Mouse (Mus musculus) neural tube, embryonic 11.5 days (tissue): ENCODE measurements at regions not wholly inside any gene's neighbourhood (a gene's known extent, or its start where the extent isn't known, plus 50 kb on each side); places are given as distances from the start of the nearest gene placed in this dataset.

Experiments used
- ATAC-seq: fragments of 200-750 bp; cut with Nextera tagmentation; 2 replicates; pipeline ENCODE4 v1.8.0; 2017; ENCODE audit warnings: moderate number of reproducible peaks, mild to moderate bottlenecking, moderate TSS enrichment, moderate library complexity; ENCODE audit not compliant: insufficient read depth, low FRiP score, low TSS enrichment
- DNase-seq: peaks from one replicate; pipeline ENCODE4 v3.0.0-alpha.2; 2015; ENCODE audit warnings: low spot score
- H3K27ac ChIP-seq: fragments of 300-500 bp; sonication (generic); 2 replicates; pipeline ENCODE4 v1.5.1; 2014; ENCODE audit warnings: low read depth, mild to moderate bottlenecking, low read length
- H3K27me3 ChIP-seq: fragments of 300-500 bp; sonication (generic); 2 replicates; pipeline ENCODE4 v1.6.1; 2014; ENCODE audit warnings: mild to moderate bottlenecking, low read length, mixed read lengths; ENCODE audit not compliant: control insufficient read depth, insufficient read depth
- H3K36me3 ChIP-seq: fragments of 300-500 bp; sonication (generic); 2 replicates; pipeline ENCODE4 v1.6.1; 2014; ENCODE audit warnings: mild to moderate bottlenecking, low read length, moderate library complexity, mixed read lengths; ENCODE audit not compliant: control insufficient read depth, insufficient read depth
- H3K4me1 ChIP-seq: fragments of 300-500 bp; sonication (generic); 2 replicates; pipeline ENCODE4 v1.6.1; 2014; ENCODE audit warnings: low read length, mixed read lengths; ENCODE audit not compliant: control insufficient read depth, insufficient read depth
- H3K4me2 ChIP-seq: fragments of 300-500 bp; sonication (generic); 2 replicates; pipeline ENCODE4 v1.6.1; 2014; ENCODE audit warnings: low read depth, mild to moderate bottlenecking, moderate library complexity
- H3K4me3 ChIP-seq: fragments of 300-500 bp; sonication (generic); 2 replicates; pipeline ENCODE4 v1.5.1; 2014; ENCODE audit warnings: low read depth, low read length
- H3K9ac ChIP-seq: fragments of 300-500 bp; sonication (generic); 2 replicates; pipeline ENCODE4 v1.6.1; 2014; ENCODE audit warnings: mild to moderate bottlenecking, low read length
- H3K9me3 ChIP-seq: fragments of 300-500 bp; sonication (generic); 2 replicates; pipeline ENCODE4 v1.6.1; 2016; ENCODE audit warnings: low read length; ENCODE audit not compliant: control insufficient read depth
- WGBS: fragments of 180-500 bp; shearing (Covaris S2); extraction: QIAGEN DNeasy Blood & Tissue Kit; methylation state at CpG from one replicate; pipeline ENCODE4 v1.1.7; 2014; 5-methylcytosine and 5-hydroxymethylcytosine counted together

DNA sequence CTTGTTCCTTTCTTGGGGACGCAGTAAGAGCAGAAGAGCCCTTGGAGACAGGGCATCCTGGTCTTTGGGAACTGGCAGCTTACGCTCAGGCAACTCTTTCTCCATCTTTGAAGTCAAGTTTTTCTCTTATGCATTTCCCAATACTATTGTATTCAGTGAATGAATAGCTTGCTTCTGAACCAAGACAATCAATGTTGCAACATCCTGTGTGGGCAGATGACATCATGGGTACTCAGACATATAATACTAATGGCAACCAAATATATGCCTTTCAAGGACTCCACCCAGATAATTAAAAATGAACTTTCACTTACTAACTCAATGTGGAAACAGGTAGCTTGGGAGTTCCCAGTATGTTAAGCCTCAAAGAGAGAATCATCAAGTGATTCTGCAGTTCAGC is 104.6 kb downstream of the Ngf start:
- no peaks in the 10 kb centered on the region for H3K9me3 ChIP-seq
- ATAC-seq: no peak
- H3K4me1 ChIP-seq: no peaks in the 10 kb centered on the region
- H3K36me3 ChIP-seq: no peaks in the 10 kb centered on the region
- H3K4me2 ChIP-seq: no peak overlapping the region
- 84% methylated on average over 2 of the region's 2 CpGs for WGBS
- no peak for DNase-seq
- H3K4me3 ChIP-seq: no peak overlapping the region
- H3K27ac ChIP-seq: no peak overlapping the region
- no peaks in the 10 kb centered on the region for H3K27me3 ChIP-seq
- no peak overlapping the region for H3K9ac ChIP-seq

DNA sequence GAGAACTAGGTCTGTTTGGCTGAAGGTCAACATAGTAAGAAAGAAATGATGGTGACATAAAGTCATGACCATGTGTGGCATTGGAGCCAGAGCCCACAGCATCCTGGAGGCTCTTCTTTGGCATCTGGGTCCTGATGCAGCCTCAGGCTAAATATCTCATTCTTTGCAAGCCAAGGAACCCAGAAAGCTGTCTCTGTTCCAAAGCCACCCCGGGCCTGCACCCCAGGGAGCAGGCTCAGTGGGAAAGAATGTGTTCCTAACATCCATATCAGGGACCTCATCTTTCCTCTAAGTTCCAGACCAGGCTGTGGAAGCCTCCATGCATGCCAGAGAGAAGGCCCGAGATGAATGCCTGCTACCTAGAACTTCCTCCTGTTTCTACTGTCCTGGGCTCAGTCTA is 107.2 kb downstream of the Ngf start:
- no peak overlapping the region for H3K4me3 ChIP-seq
- H3K27me3 ChIP-seq: no peaks in the 10 kb centered on the region
- DNase-seq (no peak), ATAC-seq (no peak)
- no peaks in the 10 kb centered on the region for H3K4me1 ChIP-seq
- WGBS: 94% methylated on average over 2 of the region's 2 CpGs
- H3K36me3 ChIP-seq: no peaks in the 10 kb centered on the region
- no peak overlapping the region for H3K4me2 ChIP-seq
- no peaks in the 10 kb centered on the region for H3K9me3 ChIP-seq
- no peak overlapping the region for H3K9ac ChIP-seq
- H3K27ac ChIP-seq: no peak overlapping the region

DNA sequence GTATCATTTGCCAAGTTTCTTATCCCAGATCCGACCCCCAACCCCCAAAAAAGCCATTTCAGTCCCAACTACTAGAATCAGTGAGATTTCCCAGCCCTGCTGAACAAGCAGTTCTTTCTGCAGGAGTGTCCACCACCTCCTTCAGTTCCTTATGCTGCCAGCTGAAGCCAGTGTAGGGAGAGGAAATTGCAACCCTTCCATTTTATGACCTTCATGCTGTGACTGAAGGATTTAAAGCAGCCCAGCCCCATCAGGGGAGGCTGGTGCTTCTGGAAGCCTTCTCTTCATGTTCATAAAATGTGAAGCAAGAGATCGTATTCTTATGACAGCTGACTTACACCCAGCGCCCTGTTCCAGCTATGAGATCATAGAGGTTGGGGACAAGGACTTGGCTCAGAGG is 112.1 kb downstream of the Ngf start:
- Histone ChIP-seq H3K36me3 (no peaks in the 10 kb centered on the region), H3K9me3 (no peaks in the 10 kb centered on the region), H3K4me3 (no peak overlapping the region), H3K4me2 (no peak overlapping the region), H3K27me3 (no peaks in the 10 kb centered on the region), H3K9ac (no peak overlapping the region), H3K4me1 (no peaks in the 10 kb centered on the region), H3K27ac (no peak overlapping the region)
- WGBS: 67% methylated on average over 3 of the region's 3 CpGs
- DNase-seq (no peak), ATAC-seq (no peak)

DNA sequence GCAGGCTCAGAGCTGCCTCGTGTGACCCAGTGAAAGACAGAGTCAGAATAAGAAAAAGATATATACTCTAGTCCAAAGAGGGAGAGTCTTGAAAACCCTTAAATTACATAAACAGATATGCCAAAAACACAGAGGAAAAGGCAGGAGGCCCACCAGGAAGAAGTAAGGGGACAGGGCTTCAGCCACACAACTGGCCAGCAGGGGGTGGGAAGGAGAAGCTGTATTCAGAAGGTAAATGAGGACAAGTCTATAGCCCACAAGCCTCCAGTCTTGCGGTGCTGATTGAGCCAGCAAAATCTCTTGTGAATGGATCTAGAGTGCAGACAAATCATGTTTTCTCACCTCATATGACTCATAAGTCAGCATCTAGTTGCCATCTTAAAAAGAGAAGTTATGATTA is 115.4 kb downstream of the Ngf start:
- no peak overlapping the region for H3K4me2 ChIP-seq
- H3K27me3 ChIP-seq: no peaks in the 10 kb centered on the region
- DNase-seq: no peak
- ATAC-seq: no peak
- H3K4me3 ChIP-seq: no peak overlapping the region
- no peaks in the 10 kb centered on the region for H3K9me3 ChIP-seq
- H3K36me3 ChIP-seq: no peaks in the 10 kb centered on the region
- no peak overlapping the region for H3K9ac ChIP-seq
- WGBS: 81% methylated on average over 2 of the region's 2 CpGs
- H3K27ac ChIP-seq: no peak overlapping the region
- H3K4me1 ChIP-seq: no peaks in the 10 kb centered on the region

DNA sequence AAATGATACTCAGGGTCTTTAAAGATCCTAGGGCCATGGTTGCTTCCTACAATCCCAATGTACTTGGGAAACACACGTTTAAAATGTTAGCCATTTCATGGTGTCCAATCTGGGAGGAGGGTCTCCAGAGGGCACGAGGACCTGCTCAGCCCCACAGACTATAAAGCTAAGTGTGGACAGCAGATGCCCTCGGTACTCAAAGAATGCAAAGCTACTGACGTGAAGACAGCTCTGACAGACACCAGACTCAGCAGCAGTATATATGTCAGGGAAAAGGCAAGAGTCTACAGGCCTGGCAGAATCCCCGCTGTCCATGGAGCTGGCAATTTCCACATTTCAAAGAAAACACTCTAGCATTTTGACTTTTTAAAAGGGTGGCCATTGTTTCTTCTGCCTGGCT is 116.5 kb downstream of the Ngf start:
- H3K36me3 ChIP-seq: no peaks in the 10 kb centered on the region
- 59% methylated on average over 5 of the region's 5 CpGs for WGBS
- ATAC-seq (no peak), DNase-seq (no peak)
- no peak overlapping the region for H3K4me3 ChIP-seq
- H3K9me3 ChIP-seq: no peaks in the 10 kb centered on the region
- no peak overlapping the region for H3K9ac ChIP-seq
- H3K4me1 ChIP-seq: no peaks in the 10 kb centered on the region
- no peak overlapping the region for H3K4me2 ChIP-seq
- H3K27me3 ChIP-seq: no peaks in the 10 kb centered on the region
- no peak overlapping the region for H3K27ac ChIP-seq

DNA sequence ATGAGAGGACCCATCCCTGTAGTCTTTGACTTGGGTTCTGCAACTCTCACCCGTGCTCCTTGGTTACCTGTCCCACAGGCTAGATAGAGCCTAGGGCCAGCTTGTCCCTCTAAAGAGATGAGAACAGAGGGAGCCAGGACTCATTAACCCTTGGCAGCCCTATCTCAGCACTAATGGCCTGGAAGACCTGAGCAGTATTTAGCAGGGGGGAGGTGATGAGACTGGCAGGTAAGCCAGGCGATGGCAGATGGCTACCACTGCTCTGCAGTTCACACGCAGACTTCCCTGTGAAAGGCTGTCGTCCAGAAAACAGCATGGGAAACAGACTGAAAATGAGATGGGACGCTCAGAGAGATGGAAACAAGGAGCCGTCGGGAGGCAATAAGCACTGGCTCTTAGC is 122.3 kb downstream of the Ngf start:
- Histone ChIP-seq H3K4me2 (no peak overlapping the region), H3K4me3 (no peak overlapping the region), H3K36me3 (no peaks in the 10 kb centered on the region), H3K9me3 (no peaks in the 10 kb centered on the region), H3K4me1 (no peaks in the 10 kb centered on the region), H3K27me3 (no peaks in the 10 kb centered on the region), H3K27ac (no peak overlapping the region), H3K9ac (no peak overlapping the region)
- WGBS: 81% methylated on average over 7 of the region's 7 CpGs
- DNase-seq (no peak), ATAC-seq (no peak)

DNA sequence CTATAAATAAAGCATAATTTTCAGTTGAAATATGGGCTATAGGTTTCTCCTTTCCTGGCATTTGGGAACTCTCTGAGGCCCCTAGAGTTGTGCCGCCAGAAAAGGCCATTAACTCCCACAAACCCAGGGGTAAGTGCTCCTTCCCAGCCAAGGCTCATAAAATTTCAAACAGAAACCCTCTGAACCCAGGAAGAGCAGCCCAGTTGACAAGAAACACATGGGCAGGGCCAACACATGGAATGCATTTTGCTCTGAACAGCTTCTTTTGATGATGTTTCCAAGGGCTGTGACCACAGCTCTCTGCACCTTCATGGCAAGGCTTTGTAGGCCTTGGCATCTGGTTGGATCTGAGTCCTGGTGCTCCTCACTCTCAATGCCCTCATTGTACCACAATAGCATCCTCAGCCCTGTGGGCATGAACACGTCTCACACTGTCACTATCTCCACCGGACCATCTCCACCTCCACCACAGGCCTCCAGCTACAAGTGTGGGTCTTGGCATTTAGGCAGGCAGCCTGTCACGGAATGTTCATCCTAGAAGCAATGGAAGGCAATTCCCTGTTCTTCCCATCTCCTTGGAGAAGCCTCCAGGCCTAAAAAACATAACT is 127.3 kb downstream of the Ngf start:
- ATAC-seq (no peak), DNase-seq (no peak)
- no peaks in the 10 kb centered on the region for H3K9me3 ChIP-seq
- no peaks in the 10 kb centered on the region for H3K4me1 ChIP-seq
- H3K4me2 ChIP-seq: no peak overlapping the region
- no peak overlapping the region for H3K4me3 ChIP-seq
- WGBS: 79% methylated on average over 4 of the region's 4 CpGs
- no peaks in the 10 kb centered on the region for H3K27me3 ChIP-seq
- H3K9ac ChIP-seq: no peak overlapping the region
- no peak overlapping the region for H3K27ac ChIP-seq
- no peaks in the 10 kb centered on the region for H3K36me3 ChIP-seq

DNA sequence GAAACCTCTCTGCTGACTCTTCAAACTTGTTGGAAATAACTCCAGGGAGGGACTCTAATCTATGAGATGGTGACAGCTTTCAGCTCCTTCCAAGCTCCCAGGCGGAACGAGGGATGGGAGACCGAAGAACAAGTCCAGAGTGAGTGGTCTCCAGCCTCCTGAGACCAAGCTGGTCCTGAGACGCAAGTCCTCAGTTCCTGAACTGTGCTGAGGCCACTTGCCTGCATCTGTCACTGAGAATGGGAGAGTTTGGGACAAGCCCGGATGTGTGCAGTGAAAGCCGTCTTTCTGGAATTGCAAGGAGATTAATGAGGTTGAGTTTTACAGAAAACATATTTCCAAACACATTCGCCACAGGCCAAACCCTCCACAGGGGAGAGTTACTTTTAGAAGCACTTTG is 129.3 kb downstream of the Ngf start:
- ATAC-seq (no peak), DNase-seq (no peak)
- Histone ChIP-seq H3K27me3 (no peaks in the 10 kb centered on the region), H3K36me3 (no peaks in the 10 kb centered on the region), H3K4me3 (no peak overlapping the region), H3K9me3 (no peaks in the 10 kb centered on the region), H3K27ac (no peak overlapping the region), H3K4me1 (no peaks in the 10 kb centered on the region), H3K4me2 (no peak overlapping the region), H3K9ac (no peak overlapping the region)
- WGBS: 89% methylated on average over 7 of the region's 7 CpGs

DNA sequence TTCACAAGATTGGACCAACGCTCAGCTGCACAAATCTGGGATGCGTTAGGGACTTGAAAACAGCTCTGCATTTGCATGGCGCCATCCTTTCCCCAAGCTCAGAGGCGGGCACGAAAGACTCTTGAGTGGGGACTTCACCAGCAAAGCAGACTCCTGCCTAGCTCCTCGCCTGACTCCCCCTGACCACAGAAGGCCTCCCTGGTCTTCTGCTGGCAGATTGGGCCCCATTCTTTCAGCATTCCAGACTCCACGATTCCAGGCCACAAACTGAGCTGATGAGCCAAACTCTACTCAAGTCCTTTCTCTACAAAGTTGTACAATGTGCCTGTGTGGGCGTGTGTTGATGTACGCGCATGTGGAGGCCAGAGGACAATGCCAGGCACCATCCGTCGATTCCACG is 131.6 kb upstream of the Tspan2 start:
- ATAC-seq: no peak
- no peak overlapping the region for H3K9ac ChIP-seq
- no peaks in the 10 kb centered on the region for H3K9me3 ChIP-seq

More for the DNA sequence above, 131.6 kb upstream of the Tspan2 start:
- H3K4me3 ChIP-seq: no peak overlapping the region
- no peak for DNase-seq
- 94% methylated on average over 13 of the region's 13 CpGs for WGBS
- H3K27me3 ChIP-seq: no peaks in the 10 kb centered on the region
- no peak overlapping the region for H3K27ac ChIP-seq
- H3K4me2 ChIP-seq: no peak overlapping the region
- H3K4me1 ChIP-seq: no peaks in the 10 kb centered on the region
- H3K36me3 ChIP-seq: no peaks in the 10 kb centered on the region
